Mouse (Mus musculus): ENCODE measurements around the gene Spsb2.
A peak's percentile ranks its signal among the peaks of the same experiment; 100 is the strongest.
"Not testable (repeated sequence)": the region's sequence is repeated elsewhere in the genome, so short reads cannot be mapped to it uniquely, and the experiment has no call there.

The Spsb2 gene

GRCm38 (mm10) chr6:124808358-124809012, at the start of gene Spsb2:
TSS of gene Spsb2 (plus strand) at chr6:124808661.
- DNase-seq = peak; percentile 29

GRCm38 (mm10) chr6:124758849-124759232, 49.6 kb upstream of the Spsb2 start:
- no peak for DNase-seq

DNA sequence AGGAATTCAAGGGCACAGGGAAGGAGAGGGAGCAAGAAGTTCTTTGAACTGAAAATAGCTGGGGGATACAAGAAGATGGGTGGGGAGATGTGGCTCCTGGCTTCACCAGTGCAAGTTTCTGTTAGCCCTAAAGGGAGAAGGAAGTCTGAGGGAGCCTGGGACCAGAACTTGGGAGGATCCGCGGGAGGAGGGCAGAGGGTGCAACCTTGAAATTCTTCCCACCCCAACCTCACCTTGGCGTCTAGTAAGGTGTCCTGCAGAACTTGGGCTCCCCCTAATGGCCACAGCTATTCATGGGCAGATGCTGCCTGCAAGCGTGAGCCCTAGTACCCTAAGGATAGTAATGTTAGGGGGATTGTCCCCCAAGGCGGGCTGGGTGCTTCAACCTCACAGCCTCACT, 49.2 kb upstream of the Spsb2 start:
- peak; percentile 87 for DNase-seq

GRCm38 (mm10) chr6:124765951-124766350, 42.5 kb upstream of the Spsb2 start:
- no peak for DNase-seq

DNA sequence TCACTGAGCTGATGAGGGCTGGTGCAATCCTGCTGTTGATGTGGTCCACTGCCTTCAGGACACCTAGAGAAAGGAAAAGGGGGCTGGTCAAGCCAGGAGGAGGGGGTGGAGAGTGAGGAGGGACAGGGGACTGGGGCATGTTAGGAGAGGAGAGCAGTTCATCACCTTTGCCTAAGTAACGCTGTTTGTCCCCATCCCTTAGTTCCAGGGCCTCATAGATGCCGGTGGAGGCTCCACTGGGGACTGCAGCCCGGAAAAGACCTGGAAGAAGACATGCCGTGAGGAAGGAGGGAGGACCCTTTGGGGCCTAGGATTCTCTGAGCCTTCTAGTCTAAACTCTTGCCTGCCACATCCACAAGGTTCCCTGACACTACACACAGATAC, 40.9 kb upstream of the Spsb2 start:
- no peak for DNase-seq

- DNase-seq = no peak
These were observed 40.3 kb upstream of the Spsb2 start for GRCm38 (mm10) chr6:124767920-124768703.

- no peak for DNase-seq
These were observed 39.8 kb upstream of the Spsb2 start for GRCm38 (mm10) chr6:124768704-124769044.

- DNase-seq = peak; percentile 66
These were observed 39.2 kb upstream of the Spsb2 start, which contains the start of gene Eno2 for GRCm38 (mm10) chr6:124769101-124769765. TSS of gene Eno2 (minus strand) at chr6:124769673.

GRCm38 (mm10) chr6:124770013-124770412, 38.4 kb upstream of the Spsb2 start:
- DNase-seq = no peak

GRCm38 (mm10) chr6:124770511-124770910, 38.0 kb upstream of the Spsb2 start:
- no peak for DNase-seq

DNA sequence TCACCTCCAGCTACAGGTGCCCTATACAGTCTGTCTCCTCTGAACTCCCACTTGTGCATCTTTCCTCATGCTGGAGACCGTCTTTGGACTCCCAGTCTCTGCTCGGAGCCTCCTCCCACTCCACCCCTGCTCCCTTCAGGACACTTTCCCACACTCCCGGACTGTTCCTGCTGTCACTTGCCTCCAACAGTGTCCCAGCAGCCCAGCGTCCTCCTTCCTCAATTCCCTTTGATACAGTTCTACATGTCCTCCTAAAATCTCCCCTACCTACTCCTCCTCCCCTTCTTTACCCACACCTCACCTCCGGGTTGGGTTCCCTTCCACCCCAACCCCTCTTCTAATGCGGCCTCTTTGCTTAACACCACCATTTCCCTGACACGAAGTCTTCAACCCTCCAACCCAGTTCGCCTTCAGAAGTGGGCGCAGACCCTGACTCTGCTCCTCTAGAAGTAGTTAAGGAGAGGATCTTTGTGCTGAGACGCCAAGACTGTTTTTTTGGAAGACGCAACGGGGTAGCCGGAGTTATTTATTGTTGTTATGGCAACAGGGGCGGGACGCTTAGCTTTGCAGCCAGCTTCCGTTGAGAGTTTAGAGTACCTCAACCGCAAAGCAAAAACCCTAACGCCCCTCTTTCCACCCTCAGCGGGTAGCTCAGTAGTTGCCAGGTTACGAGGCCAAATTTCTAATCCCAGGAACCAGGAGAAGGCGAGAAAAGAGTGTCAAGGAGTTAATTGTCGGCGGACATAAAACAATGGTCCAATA, 29.1 kb upstream of the Spsb2 start, which contains the start of gene Lrrc23:
Gene Lrrc23 (minus strand): TSS at position 506 of the 762 bp plus-strand sequence.
- peak; percentile 79 for DNase-seq

- no peak for DNase-seq
These were observed 28.5 kb upstream of the Spsb2 start for GRCm38 (mm10) chr6:124779984-124780416.

DNA sequence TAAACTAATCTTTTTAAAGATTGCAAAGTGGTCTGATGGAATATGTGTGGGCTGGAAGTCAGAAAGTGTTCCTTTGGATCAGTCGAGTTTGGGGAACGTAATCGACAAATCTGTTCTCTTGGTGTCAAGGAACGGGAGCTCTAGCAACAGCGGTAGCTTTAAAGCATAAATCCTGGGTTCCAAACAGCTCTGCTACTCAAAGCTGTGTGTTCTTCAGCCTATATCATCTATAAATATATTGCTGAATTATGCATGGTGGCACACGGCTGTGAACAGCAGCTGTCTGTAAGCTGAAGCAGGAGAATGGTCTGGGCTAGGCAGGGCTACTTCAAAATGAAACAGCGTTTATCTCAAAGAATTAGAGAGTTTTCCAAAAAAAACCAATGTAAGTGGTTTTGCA, 27.5 kb upstream of the Spsb2 start:
- no peak for DNase-seq

GRCm38 (mm10) chr6:124782436-124782835, 26.0 kb upstream of the Spsb2 start:
- DNase-seq = peak; percentile 68

- DNase-seq = no peak
These were observed 21.6 kb upstream of the Spsb2 start for GRCm38 (mm10) chr6:124786756-124787420.

GRCm38 (mm10) chr6:124787722-124788121, 20.7 kb upstream of the Spsb2 start:
- no peak for DNase-seq

DNA sequence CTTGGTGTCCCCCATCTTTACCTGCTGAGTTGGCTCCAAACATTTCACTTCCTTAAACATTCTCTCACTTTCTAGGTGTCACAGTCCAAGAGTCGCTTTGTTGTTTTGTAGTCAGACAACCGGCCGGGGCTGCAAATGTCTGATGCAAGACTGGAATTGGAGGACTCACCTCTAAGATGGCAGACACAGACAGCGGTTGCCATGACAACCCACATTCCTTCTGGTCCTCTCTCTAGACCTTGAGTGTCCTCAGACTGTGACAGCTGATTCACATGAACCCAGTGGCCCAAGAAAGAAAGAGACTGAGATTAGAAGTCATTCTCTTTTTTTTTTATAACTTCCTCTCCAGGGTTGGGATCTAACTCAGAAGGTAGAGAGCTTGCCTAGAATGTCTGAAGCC, 18.9 kb upstream of the Spsb2 start:
- DNase-seq = no peak

DNA sequence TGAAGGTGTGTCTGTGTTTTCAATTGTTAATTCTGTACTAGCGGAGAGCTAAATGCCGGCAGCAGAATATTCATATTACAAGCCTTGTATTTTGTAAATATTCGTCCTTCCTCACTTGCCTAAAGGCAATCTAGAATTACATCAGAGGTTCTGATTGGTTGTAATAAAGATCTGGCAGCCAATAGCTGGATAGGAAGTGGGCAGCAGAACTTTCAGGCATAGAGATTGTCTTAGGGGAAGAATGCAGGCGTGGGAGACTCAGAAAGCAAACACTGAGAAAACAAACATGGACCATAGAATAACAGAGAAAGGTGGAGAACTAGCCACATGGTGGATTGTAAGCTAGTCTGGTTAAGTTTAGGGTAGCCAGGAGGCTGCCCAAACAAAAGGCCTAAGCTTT, 18.3 kb upstream of the Spsb2 start:
- no peak for DNase-seq

DNA sequence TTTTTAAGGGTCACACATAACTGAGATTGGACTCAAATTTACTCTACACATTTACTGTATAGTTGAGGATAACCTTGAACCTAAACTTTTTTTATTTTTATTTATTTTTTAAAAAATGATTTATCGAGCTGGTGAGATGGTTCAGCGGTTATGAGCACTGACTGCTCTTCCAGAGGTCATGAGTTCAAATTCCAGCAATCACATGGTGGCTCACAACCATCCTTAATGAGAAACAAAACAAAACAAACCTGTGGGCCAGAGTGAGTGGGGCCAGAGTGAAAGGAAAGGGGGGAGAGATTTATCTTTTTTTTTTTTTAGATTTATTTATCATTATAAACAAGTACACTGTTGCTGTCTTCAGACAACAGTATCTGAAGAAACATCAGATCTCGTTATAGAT, 16.6 kb upstream of the Spsb2 start:
- no peak for DNase-seq

DNA sequence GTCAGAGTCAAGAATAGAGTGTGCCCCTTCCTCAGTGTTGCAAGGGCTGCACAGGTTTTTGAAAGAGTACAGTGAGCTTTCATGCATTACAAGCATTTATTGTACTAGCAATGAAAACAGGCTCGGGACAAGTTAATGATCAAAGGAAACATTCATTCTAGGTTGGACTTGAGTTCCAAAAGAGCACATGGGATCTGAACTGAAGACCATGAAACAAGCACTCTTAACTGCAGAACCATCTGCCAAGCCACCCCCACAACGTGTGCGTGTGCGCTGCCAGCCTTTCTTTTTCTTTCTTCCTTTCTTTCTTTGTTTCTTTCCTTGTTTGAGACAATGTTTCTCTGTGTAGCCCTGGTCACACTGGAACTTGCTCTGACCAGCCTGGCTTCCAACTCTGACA, 12.7 kb upstream of the Spsb2 start:
- no peak for DNase-seq

DNA sequence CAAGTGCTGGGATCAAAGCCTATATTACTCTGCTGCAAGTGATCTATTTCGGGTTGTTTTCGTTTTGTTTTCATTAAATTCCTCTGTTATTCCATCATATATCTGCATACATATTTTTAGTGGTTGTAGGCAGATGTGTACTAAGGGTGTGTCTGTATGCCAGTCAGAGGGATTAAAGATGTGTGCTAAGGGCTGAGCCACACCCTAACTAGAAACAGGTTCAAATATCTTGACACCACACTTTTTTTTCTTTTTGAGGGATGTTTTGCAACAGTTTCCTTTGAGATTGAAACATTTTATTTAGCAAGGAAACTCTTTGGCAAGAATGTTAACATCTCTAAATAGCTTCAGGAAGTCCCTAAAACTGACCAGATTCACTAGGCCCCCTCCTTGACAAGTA, 12.3 kb upstream of the Spsb2 start:
- DNase-seq = no peak

DNA sequence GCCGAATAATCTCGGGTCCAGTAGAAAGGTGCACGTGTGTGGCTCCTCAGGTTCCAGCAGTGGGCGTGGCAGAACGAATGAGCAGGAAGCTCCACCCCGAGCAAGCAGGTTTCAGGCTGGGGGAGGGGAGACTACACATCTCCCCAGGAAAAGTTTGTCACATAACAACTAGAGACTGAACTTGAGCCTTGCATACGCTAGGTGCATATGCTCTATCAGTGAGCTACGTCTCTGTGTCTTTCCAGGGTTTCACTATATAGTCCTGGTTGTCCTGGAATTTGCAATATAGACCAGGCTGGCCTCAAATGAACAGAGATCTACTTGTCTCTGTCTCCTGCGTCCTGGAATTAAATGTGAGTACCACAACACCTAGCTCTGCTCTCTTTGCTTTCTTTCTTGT, 6.1 kb upstream of the Spsb2 start:
- DNase-seq = not testable (repeated sequence)

GRCm38 (mm10) chr6:124803061-124803460, 5.4 kb upstream of the Spsb2 start:
- DNase-seq = no peak
